Mouse (Mus musculus) neural tube, embryonic 14.5 days (tissue): ENCODE measurements at regions not wholly inside any gene's neighbourhood (a gene's known extent, or its start where the extent isn't known, plus 50 kb on each side); places are given as distances from the start of the nearest gene placed in this dataset.

Experiments used
- ATAC-seq: fragments of 200-750 bp; cut with Nextera tagmentation; 2 replicates; pipeline ENCODE4 v1.8.0; 2017; ENCODE audit warnings: low read depth, mild to moderate bottlenecking, moderate TSS enrichment, moderate library complexity
- H3K27ac ChIP-seq: fragments of 300-500 bp; sonication (generic); 2 replicates; pipeline ENCODE4 v1.5.1; 2014; ENCODE audit warnings: low read depth, mild to moderate bottlenecking, control low read depth, low read length, moderate library complexity, mixed read lengths
- H3K27me3 ChIP-seq: fragments of 300-500 bp; sonication (generic); 2 replicates; pipeline ENCODE4 v1.6.1; 2014; ENCODE audit warnings: low read length; ENCODE audit not compliant: control insufficient read depth, insufficient read depth
- H3K36me3 ChIP-seq: fragments of 300-500 bp; sonication (generic); 2 replicates; pipeline ENCODE4 v1.6.1; 2014; ENCODE audit warnings: low read length, mixed read lengths; ENCODE audit not compliant: control insufficient read depth, insufficient read depth
- H3K4me1 ChIP-seq: fragments of 300-500 bp; sonication (generic); 2 replicates; pipeline ENCODE4 v1.6.1; 2014; ENCODE audit warnings: low read length; ENCODE audit not compliant: control insufficient read depth, insufficient read depth
- H3K4me2 ChIP-seq: fragments of 300-500 bp; sonication (generic); 2 replicates; pipeline ENCODE4 v1.6.1; 2014; ENCODE audit warnings: mild to moderate bottlenecking, low read depth, low read length, control low read depth
- H3K4me3 ChIP-seq: fragments of 300-500 bp; sonication (generic); 2 replicates; pipeline ENCODE4 v1.5.1; 2014; ENCODE audit warnings: low read depth, low read length, control low read depth, mixed read lengths
- H3K9ac ChIP-seq: fragments of 300-500 bp; sonication (generic); replicated peaks from 2 replicates; pipeline ENCODE4 v1.6.1; 2014; ENCODE audit warnings: low read depth, mild to moderate bottlenecking, control low read depth, low read length, mixed read lengths
- H3K9me3 ChIP-seq: fragments of 300-500 bp; sonication (generic); 2 replicates; pipeline ENCODE4 v1.6.1; 2016; ENCODE audit warnings: low read length; ENCODE audit not compliant: control insufficient read depth
- WGBS: fragments of 180-500 bp; shearing (Covaris S2); extraction: QIAGEN DNeasy Blood & Tissue Kit; methylation state at CpG from one replicate; pipeline ENCODE4 v1.1.7; 2014; 5-methylcytosine and 5-hydroxymethylcytosine counted together

DNA sequence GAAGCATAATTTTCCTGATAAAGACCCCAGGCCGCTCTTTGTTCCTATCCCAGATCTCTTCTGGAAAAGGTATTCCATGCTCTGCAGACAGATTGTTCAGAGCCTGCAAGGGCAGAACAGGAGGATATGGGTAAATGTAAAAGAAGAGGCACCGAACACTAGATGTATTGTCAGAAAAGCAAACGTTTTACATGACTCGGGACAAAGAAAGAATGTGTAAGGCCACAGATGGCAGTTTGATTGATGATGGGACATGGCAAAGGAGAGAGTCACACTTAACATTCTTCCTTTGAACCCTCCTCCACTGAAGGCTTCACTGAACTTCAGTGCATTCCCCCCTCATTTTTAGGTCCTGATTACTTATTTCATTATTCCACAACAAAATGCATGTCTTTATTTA is 295.6 kb upstream of the Etaa1 start:
- no peak overlapping the region for H3K9ac ChIP-seq
- WGBS = 11% methylated on average over 4 of the region's 4 CpGs
- no peaks in the 10 kb centered on the region for H3K4me1 ChIP-seq
- no peak overlapping the region for H3K27ac ChIP-seq
- no peaks in the 10 kb centered on the region for H3K27me3 ChIP-seq
- ATAC-seq = no peak
- H3K9me3 ChIP-seq = no peaks in the 10 kb centered on the region
- H3K4me2 ChIP-seq = no peak overlapping the region
- no peaks in the 10 kb centered on the region for H3K36me3 ChIP-seq
- no peak overlapping the region for H3K4me3 ChIP-seq

DNA sequence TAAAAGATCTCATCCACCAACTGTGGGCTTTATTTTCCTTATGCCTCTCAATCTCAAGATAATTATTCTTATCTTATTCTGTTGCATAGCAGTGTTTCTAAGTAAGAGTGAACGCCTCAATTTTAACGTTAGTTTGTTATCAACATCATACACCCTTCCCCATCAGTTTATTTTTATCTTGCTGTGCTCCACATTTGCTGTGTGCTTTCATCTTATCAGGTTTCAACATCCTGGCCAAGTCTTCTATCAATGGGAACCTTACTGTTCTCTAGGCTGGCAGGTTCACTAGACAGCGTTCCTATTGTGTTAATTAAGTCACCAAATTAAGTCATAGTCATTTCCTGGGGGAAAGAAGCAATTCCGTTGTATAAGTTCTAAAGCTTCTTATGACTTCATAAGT is 263.1 kb upstream of the Etaa1 start:
- WGBS = 82% methylated on average over 4 of the region's 4 CpGs
- no peaks in the 10 kb centered on the region for H3K4me1 ChIP-seq
- H3K27me3 ChIP-seq = no peaks in the 10 kb centered on the region
- no peak overlapping the region for H3K27ac ChIP-seq
- H3K36me3 ChIP-seq = no peaks in the 10 kb centered on the region
- H3K9ac ChIP-seq = no peak overlapping the region
- no peak overlapping the region for H3K4me3 ChIP-seq
- no peaks in the 10 kb centered on the region for H3K9me3 ChIP-seq
- no peak for ATAC-seq
- no peak overlapping the region for H3K4me2 ChIP-seq

DNA sequence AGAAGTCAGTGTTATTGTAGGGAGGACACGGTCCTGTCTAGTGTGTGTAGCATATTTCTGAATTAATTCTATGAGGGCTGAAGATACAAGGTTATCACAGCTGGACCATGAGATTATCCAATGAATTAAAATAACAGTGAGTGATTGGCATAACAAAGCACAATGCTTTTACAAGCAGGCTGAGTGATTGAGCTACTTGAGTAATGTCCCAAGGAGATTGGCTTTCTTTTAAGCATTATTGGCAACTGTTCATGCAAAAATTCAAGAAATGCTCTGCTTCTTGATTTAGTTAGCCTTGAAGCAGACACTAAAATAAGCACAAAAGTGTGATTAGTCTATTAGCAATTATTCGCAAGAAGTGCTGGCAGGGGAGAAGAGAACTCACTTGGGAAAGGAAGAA is 219.4 kb upstream of the Etaa1 start:
- 71% methylated on average over 2 of the region's 2 CpGs for WGBS
- Histone ChIP-seq H3K27me3 (no peaks in the 10 kb centered on the region), H3K4me2 (no peak overlapping the region), H3K36me3 (no peaks in the 10 kb centered on the region), H3K4me1 (no peaks in the 10 kb centered on the region), H3K4me3 (no peak overlapping the region), H3K9ac (no peak overlapping the region), H3K9me3 (no peaks in the 10 kb centered on the region), H3K27ac (no peak overlapping the region)
- no peak for ATAC-seq

DNA sequence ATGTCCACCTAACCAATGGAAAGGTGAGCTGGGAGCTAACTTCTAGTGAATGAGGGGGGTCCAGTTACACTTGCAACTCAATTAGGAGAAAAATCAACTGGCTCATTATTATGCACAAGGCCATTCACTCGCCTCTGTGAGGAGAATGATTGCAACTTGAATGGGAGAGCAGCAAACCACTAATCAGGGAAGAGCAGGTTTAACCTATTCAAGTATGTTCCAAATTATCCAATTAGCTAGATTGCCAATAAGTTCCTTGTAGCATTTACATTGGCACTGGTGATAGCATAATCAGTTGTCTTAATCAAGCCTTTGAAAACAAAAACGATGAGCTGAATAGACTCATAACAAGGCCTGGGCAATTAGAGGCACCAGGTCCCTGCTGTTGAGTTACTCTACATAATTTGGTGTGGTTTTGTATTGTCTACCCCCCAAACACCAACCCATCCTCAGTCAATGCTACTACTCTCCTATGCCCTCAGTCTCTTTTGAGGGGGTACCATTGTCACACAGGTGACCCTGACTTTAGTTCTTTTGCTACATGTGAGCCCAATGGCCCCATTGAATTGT is 217.6 kb upstream of the Etaa1 start:
- H3K4me3 ChIP-seq = no peak overlapping the region
- no peak overlapping the region for H3K9ac ChIP-seq
- no peak overlapping the region for H3K27ac ChIP-seq
- 37% methylated on average over 2 of the region's 2 CpGs for WGBS
- no peak for ATAC-seq
- H3K4me1 ChIP-seq = no peaks in the 10 kb centered on the region
- no peaks in the 10 kb centered on the region for H3K27me3 ChIP-seq
- no peak overlapping the region for H3K4me2 ChIP-seq
- H3K9me3 ChIP-seq = no peaks in the 10 kb centered on the region
- H3K36me3 ChIP-seq = no peaks in the 10 kb centered on the region

GRCm38 (mm10) chr11:18165609-18166347 is 212.1 kb upstream of the Etaa1 start:
- no peak for ATAC-seq
- Histone ChIP-seq H3K9me3 (no peaks in the 10 kb centered on the region), H3K4me1 (no peaks in the 10 kb centered on the region), H3K9ac (no peak overlapping the region), H3K27ac (no peak overlapping the region), H3K27me3 (no peaks in the 10 kb centered on the region), H3K4me2 (no peak overlapping the region), H3K4me3 (no peak overlapping the region), H3K36me3 (no peaks in the 10 kb centered on the region)
- 85% methylated on average over 4 of the region's 4 CpGs for WGBS

- H3K27ac ChIP-seq = no peak overlapping the region
- no peaks in the 10 kb centered on the region for H3K9me3 ChIP-seq
- no peaks in the 10 kb centered on the region for H3K4me1 ChIP-seq
- peak; percentile 63; the same call in 1 of the 2 replicates for ATAC-seq
- H3K27me3 ChIP-seq = no peaks in the 10 kb centered on the region
- no peak overlapping the region for H3K4me2 ChIP-seq
- no peak overlapping the region for H3K4me3 ChIP-seq
- H3K9ac ChIP-seq = no peak overlapping the region
- H3K36me3 ChIP-seq = no peaks in the 10 kb centered on the region
- 57% methylated on average over 2 of the region's 2 CpGs for WGBS
Observed at GRCm38 (mm10) chr11:18164025-18164423, 210.3 kb upstream of the Etaa1 start.

DNA sequence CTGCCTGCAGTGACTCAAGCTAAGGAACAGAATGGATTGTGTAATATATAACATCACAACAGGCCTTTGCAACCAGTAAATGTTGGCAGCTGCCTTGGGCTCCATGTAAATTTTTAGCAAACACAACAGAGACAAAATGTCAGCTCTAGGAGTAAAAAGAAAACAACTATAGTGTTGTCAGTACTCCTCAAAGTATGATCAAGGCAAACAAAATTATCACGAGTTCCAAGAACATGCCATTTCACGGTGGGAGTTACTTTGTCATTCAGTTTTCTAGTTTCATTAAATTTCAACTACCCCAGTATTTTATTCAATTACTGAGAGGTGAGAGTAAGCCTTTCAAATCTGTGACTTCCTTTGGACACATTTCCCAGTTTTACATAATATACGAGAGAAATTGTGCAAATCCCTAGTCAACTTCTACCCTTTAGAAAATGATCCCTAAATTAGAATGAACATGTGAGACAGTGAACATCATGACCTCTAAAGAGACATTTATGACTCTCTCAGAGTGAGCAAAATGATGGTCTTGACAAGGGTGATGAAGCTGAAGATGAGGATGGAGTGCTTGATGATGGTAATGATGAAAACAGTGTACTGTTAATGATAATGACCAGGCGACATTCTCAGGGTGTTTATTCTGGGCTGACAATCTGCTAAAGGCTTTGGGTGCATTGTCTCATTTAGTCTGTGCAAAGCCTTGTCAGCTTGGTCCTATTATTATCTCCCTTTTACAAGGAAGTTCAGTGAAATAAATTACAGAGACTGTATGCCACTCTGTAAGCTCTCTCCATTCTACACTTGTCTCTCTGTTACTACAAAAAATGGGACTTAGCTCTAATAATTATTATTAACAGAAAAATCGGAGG is 209.7 kb upstream of the Etaa1 start:
- Histone ChIP-seq H3K4me1 (no peaks in the 10 kb centered on the region), H3K4me2 (no peak overlapping the region), H3K9ac (no peak overlapping the region), H3K4me3 (no peak overlapping the region), H3K27me3 (no peaks in the 10 kb centered on the region), H3K9me3 (no peaks in the 10 kb centered on the region), H3K27ac (no peak overlapping the region), H3K36me3 (no peaks in the 10 kb centered on the region)
- 0 out of 2 replicates have a peak, but pooled peaks have one; percentile 14 for ATAC-seq
- WGBS = 76% methylated on average over 5 of the region's 5 CpGs

DNA sequence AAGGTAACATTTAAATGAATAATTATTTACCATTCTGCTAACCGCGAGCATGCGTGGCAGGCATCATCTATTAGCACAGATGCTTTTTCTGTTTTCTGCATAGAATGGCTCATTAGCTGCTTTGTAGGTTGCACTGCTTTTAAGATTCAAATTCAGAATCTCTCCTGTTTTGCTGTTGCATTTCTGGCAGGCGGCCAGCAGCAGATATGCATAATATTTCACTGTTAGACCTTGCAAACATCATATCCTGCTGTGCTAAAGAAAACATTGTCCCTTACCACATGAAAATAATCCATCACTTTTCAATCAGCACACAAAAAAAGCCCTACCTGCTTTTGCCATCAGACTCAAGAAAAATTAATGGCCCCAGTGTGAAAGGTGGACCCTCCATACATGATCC is 202.8 kb upstream of the Etaa1 start:
- no peaks in the 10 kb centered on the region for H3K36me3 ChIP-seq
- WGBS = 58% methylated on average over 4 of the region's 4 CpGs
- no peaks in the 10 kb centered on the region for H3K27me3 ChIP-seq
- no peak overlapping the region for H3K9ac ChIP-seq
- ATAC-seq = no peak
- H3K4me3 ChIP-seq = no peak overlapping the region
- no peak overlapping the region for H3K4me2 ChIP-seq
- no peak overlapping the region for H3K27ac ChIP-seq
- no peaks in the 10 kb centered on the region for H3K9me3 ChIP-seq
- H3K4me1 ChIP-seq = peaks cover 6% of the 10 kb centered on the region; the same call in 1 of the 2 replicates
